ENCODE assay signal across 15 mouse cellular contexts in genomic region chr5:102788437-102788836, GRCm38 (mm10).
"Had no signal": no experiment of that assay in that cellular context is flagged by ENCODE, and none has a peak within 500 bp of the region (broad histone marks: within the 10 kb centered on the region; RNA-seq: fewer than 3 reads in every experiment).

No protein-coding gene starts in this region.

- H3K4me1 ChIP-seq: intestine, embryonic 15.5 days; liver, embryonic 12.5 days had no signal

- H3K4me3 ChIP-seq: intestine, embryonic 15.5 days; kidney, embryonic 15.5 days; left cerebral cortex, adult 2 months; limb, embryonic 10.5 days; liver, embryonic 12.5 days; midbrain, embryonic 10.5 days; myocyte had no signal

- H3K4me2 ChIP-seq: intestine, embryonic 15.5 days; kidney, embryonic 15.5 days; liver, embryonic 12.5 days had no signal

- H3K9me3 ChIP-seq: intestine, embryonic 15.5 days; kidney, embryonic 15.5 days; limb, embryonic 10.5 days; liver, embryonic 12.5 days; midbrain, embryonic 10.5 days had no signal

- ATAC-seq: intestine, embryonic 15.5 days; liver, embryonic 12.5 days had no signal

- H3K9ac ChIP-seq: intestine, embryonic 15.5 days; kidney, embryonic 15.5 days; liver, embryonic 12.5 days had no signal

- DNase-seq: kidney, adult 18-20 months; kidney, postnatal 25 days; midbrain, embryonic 14.5 days; retina, postnatal 1 day; right cerebral cortex, postnatal 4 days; spleen, adult 18-20 months; thymus, adult 2 months; thymus, postnatal 25 days had no signal

- H3K27me3 ChIP-seq: intestine, embryonic 15.5 days; kidney, embryonic 15.5 days; liver, embryonic 12.5 days had no signal

- H3K27ac ChIP-seq: intestine, embryonic 15.5 days; kidney, embryonic 15.5 days; left cerebral cortex, adult 2 months; limb, embryonic 10.5 days; liver, embryonic 12.5 days; midbrain, embryonic 10.5 days had no signal

- H3K36me3 ChIP-seq: intestine, embryonic 15.5 days; kidney, embryonic 15.5 days; limb, embryonic 10.5 days; liver, embryonic 12.5 days; midbrain, embryonic 10.5 days had no signal
